Mouse (Mus musculus) lung, postnatal 0 days (tissue): ENCODE measurements at regions not wholly inside any gene's neighbourhood (a gene's known extent, or its start where the extent isn't known, plus 50 kb on each side); places are given as distances from the start of the nearest gene placed in this dataset.
A peak's percentile ranks its signal among the peaks of the same experiment; 100 is the strongest.

Experiments
- ATAC-seq: fragments of 200-750 bp; cut with Nextera tagmentation; 2 replicates; pipeline ENCODE4 v1.8.0; 2017; ENCODE audit warnings: moderate library complexity
- DNase-seq: peaks from one replicate; pipeline ENCODE4 v3.0.0-alpha.2; 2016; ENCODE audit warnings: low spot score
- H3K27ac ChIP-seq: fragments of 300-500 bp; sonication (generic); 2 replicates; pipeline ENCODE4 v1.5.1; 2014; ENCODE audit warnings: antibody characterized with exemption, mild to moderate bottlenecking, low read length, mixed read lengths
- H3K27me3 ChIP-seq: fragments of 300-500 bp; sonication (generic); replicated peaks from 2 replicates; pipeline ENCODE4 v1.6.1; 2014; ENCODE audit warnings: low read length, mixed read lengths; ENCODE audit not compliant: insufficient read depth
- H3K36me3 ChIP-seq: fragments of 300-500 bp; sonication (generic); 2 replicates; pipeline ENCODE4 v1.6.1; 2014; ENCODE audit warnings: low read length, mixed read lengths; ENCODE audit not compliant: insufficient read depth
- H3K4me1 ChIP-seq: fragments of 300-500 bp; sonication (generic); 2 replicates; pipeline ENCODE4 v1.6.1; 2014; ENCODE audit warnings: antibody characterized with exemption, low read depth, low read length, mixed read lengths; ENCODE audit not compliant: insufficient read depth
- H3K4me2 ChIP-seq: fragments of 300-500 bp; sonication (generic); replicated peaks from 2 replicates; pipeline ENCODE4 v1.6.1; 2014; ENCODE audit warnings: low read depth, mild to moderate bottlenecking, low read length, moderate library complexity, mixed read lengths
- H3K4me3 ChIP-seq: fragments of 300-500 bp; sonication (generic); 2 replicates; pipeline ENCODE4 v1.5.1; 2014; ENCODE audit warnings: low read depth, low read length
- H3K9ac ChIP-seq: fragments of 300-500 bp; sonication (generic); replicated peaks from 2 replicates; pipeline ENCODE4 v1.6.1; 2014; ENCODE audit warnings: low read depth, mild to moderate bottlenecking
- H3K9me3 ChIP-seq: fragments of 300-500 bp; sonication (generic); 2 replicates; pipeline ENCODE4 v1.6.1; 2016; ENCODE audit warnings: low read length, mixed read lengths
- CTCF ChIP-seq: IDR thresholded peaks from 2 replicates; pipeline ENCODE4 v1.5.1; 2016; ENCODE audit warnings: antibody characterized with exemption, mild to moderate bottlenecking
- EP300 ChIP-seq: IDR thresholded peaks from 2 replicates; pipeline ENCODE4 v1.6.1; 2016; ENCODE audit warnings: antibody characterized with exemption, mild to moderate bottlenecking, control low read depth
- WGBS: fragments of 180-500 bp; shearing (Covaris S2); extraction: QIAGEN DNeasy Blood & Tissue Kit; methylation state at CpG from one replicate; pipeline ENCODE4 v1.1.7; 2014; 5-methylcytosine and 5-hydroxymethylcytosine counted together

- DNase-seq (no peak), ATAC-seq (peak; percentile 25; the same call in 1 of the 2 replicates)
- Histone ChIP-seq H3K4me1 (no peaks in the 10 kb centered on the region), H3K4me2 (no peak overlapping the region), H3K27ac (no peak overlapping the region), H3K9me3 (no peaks in the 10 kb centered on the region), H3K27me3 (no peaks in the 10 kb centered on the region), H3K4me3 (no peak overlapping the region), H3K9ac (no peak overlapping the region), H3K36me3 (no peaks in the 10 kb centered on the region)
- 57% methylated on average over 1 of the region's 1 CpGs for WGBS
- TF ChIP-seq CTCF (no peak), EP300 (no peak)
These were observed 359.2 kb upstream of the Gm6657 start for GRCm38 (mm10) chr12:77834891-77835290.

GRCm38 (mm10) chr12:77836231-77836630 lies 357.8 kb upstream of the Gm6657 start:
- Histone ChIP-seq H3K9me3 (no peaks in the 10 kb centered on the region), H3K4me2 (no peak overlapping the region), H3K36me3 (no peaks in the 10 kb centered on the region), H3K4me1 (no peaks in the 10 kb centered on the region), H3K27ac (no peak overlapping the region), H3K9ac (no peak overlapping the region), H3K27me3 (no peaks in the 10 kb centered on the region), H3K4me3 (no peak overlapping the region)
- WGBS: 65% methylated on average over 2 of the region's 2 CpGs
- TF ChIP-seq EP300 (no peak), CTCF (no peak)
- ATAC-seq (no peak), DNase-seq (peak; percentile 6)

GRCm38 (mm10) chr12:77841844-77842415 lies 352.1 kb upstream of the Gm6657 start:
- ATAC-seq: no peak
- no peaks in the 10 kb centered on the region for H3K27me3 ChIP-seq
- no peak overlapping the region for H3K4me2 ChIP-seq
- H3K9me3 ChIP-seq: no peaks in the 10 kb centered on the region
- no peaks in the 10 kb centered on the region for H3K4me1 ChIP-seq
- TF ChIP-seq EP300 (no peak), CTCF (no peak)
- WGBS: 82% methylated on average over 7 of the region's 7 CpGs
- no peak for DNase-seq
- no peak overlapping the region for H3K9ac ChIP-seq
- no peak overlapping the region for H3K4me3 ChIP-seq
- no peaks in the 10 kb centered on the region for H3K36me3 ChIP-seq
- no peak overlapping the region for H3K27ac ChIP-seq

GRCm38 (mm10) chr12:77852595-77853577 lies 341.2 kb upstream of the Gm6657 start:
- Histone ChIP-seq H3K4me2 (no peak overlapping the region), H3K36me3 (no peaks in the 10 kb centered on the region), H3K27ac (no peak overlapping the region), H3K27me3 (no peaks in the 10 kb centered on the region), H3K9ac (no peak overlapping the region), H3K4me3 (no peak overlapping the region), H3K9me3 (no peaks in the 10 kb centered on the region), H3K4me1 (no peaks in the 10 kb centered on the region)
- 31% methylated on average over 9 of the region's 9 CpGs for WGBS
- DNase-seq: peak; percentile 41
- TF ChIP-seq CTCF (no peak), EP300 (no peak)
- 0 out of 2 replicates have a peak, but pooled peaks have one; percentile 38 for ATAC-seq

- Histone ChIP-seq H3K36me3 (no peaks in the 10 kb centered on the region), H3K4me2 (no peak overlapping the region), H3K27me3 (no peaks in the 10 kb centered on the region), H3K27ac (no peak overlapping the region), H3K9ac (no peak overlapping the region), H3K4me3 (no peak overlapping the region), H3K9me3 (no peaks in the 10 kb centered on the region), H3K4me1 (no peaks in the 10 kb centered on the region)
- no peak for ATAC-seq
- TF ChIP-seq EP300 (no peak), CTCF (no peak)
- no peak for DNase-seq
- 69% methylated on average over 15 of the region's 15 CpGs for WGBS
These were observed 339.6 kb upstream of the Gm6657 start for GRCm38 (mm10) chr12:77854281-77855075.

- Histone ChIP-seq H3K4me2 (no peak overlapping the region), H3K9me3 (no peaks in the 10 kb centered on the region), H3K36me3 (no peaks in the 10 kb centered on the region), H3K4me1 (no peaks in the 10 kb centered on the region), H3K4me3 (no peak overlapping the region), H3K9ac (no peak overlapping the region), H3K27me3 (no peaks in the 10 kb centered on the region), H3K27ac (no peak overlapping the region)
- WGBS: 81% methylated on average over 12 of the region's 12 CpGs
- DNase-seq: no peak
- TF ChIP-seq EP300: no peak
- TF ChIP-seq CTCF: no peak
- no peak for ATAC-seq
These were observed 338.2 kb upstream of the Gm6657 start for GRCm38 (mm10) chr12:77855796-77856195.
